Mouse (Mus musculus): ENCODE results near the gene Olfr1380.
"Not testable (repeated sequence)": the region's sequence is repeated elsewhere in the genome, so short reads cannot be mapped to it uniquely, and the experiment has no call there.

DNA sequence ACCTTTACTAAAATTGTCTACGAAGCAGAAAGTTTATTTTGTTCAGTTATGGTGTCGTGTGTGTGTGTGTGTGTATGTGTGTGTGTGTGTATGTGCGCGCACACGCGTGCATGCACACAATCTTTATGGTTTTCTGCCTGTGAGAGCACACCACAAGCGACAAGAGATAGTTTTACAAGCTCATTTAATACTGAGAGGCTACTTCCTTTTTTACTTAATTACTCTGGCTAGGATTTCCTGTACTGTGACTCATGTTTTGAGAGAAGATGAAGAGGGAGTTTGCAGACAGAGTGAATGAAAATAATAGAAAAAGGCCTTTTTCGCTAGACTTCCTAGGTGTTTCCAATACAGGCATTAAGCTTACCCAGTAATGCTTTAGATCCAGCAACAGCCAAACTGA lies 23.8 kb downstream of the Olfr1380 start:
- TF ChIP-seq POLR2A (IDR thresholded peaks at IDR 0.05; ENCODE audit: borderline replicate concordance, extremely low read depth, low read depth, low read length); CTCF (IDR thresholded peaks at IDR 0.05; ENCODE audit: insufficient read depth, low read length): not testable (repeated sequence)
